ENCODE assay signal across 9 mouse cellular contexts in genomic region chr3:53033448-53033847, GRCm38 (mm10). TPM values are rescaled to one million over a fixed set of nuclear protein-coding genes. Genes with fewer than 3 reads are reported as not detected.
DNase-seq lines count a peak whose midpoint lies in the region; ATAC-seq and TF ChIP-seq lines count a peak whose summit lies in the region.
"Had no signal": no experiment of that assay in that cellular context is flagged by ENCODE, and none has a peak within 500 bp of the region (broad histone marks: within the 10 kb centered on the region; RNA-seq: fewer than 3 reads in every experiment).

No protein-coding gene starts in this region.

- no peak overlapping the region for H3ac ChIP-seq in C2C12 (ENCODE audit: control insufficient read depth, insufficient read length, low read depth)

- no peak overlapping the region for H3K4me2 ChIP-seq in hindbrain, embryonic 16.5 days (ENCODE audit: low read length)
- H3K4me2 ChIP-seq: limb, embryonic 12.5 days had no signal

- DNase-seq in hindbrain, embryonic 10.5 days (ENCODE audit: low spot score), result peak; percentile 41
- DNase-seq in adipocyte (ENCODE audit: low spot score), result peak; percentile 44
- peak; percentile 55 for DNase-seq in limb, embryonic 10.5 days (ENCODE audit: low spot score)
- DNase-seq in adrenal gland, postnatal 4 days (ENCODE audit: low spot score in 2 of 2), result no peak
- DNase-seq in spleen, postnatal 10 days (ENCODE audit: low spot score in 2 of 2), result no peak

- no peak overlapping the region for H3K9ac ChIP-seq in hindbrain, embryonic 16.5 days (ENCODE audit: low read depth, low read length)
- H3K9ac ChIP-seq: limb, embryonic 12.5 days had no signal

- WGBS in hindbrain, embryonic 10.5 days, result 19% methylated on average over 3 of the region's 3 CpGs
- 21% methylated on average over 3 of the region's 3 CpGs for WGBS in hindbrain, embryonic 16.5 days
- 25% methylated on average over 3 of the region's 3 CpGs for WGBS in limb, embryonic 10.5 days

- no peak overlapping the region for H3K27ac ChIP-seq in hindbrain, embryonic 10.5 days
- no peak overlapping the region for H3K27ac ChIP-seq in hindbrain, embryonic 16.5 days (ENCODE audit: low read depth, low read length)
- H3K27ac ChIP-seq in limb, embryonic 10.5 days, result no peak overlapping the region
- H3K27ac ChIP-seq: limb, embryonic 12.5 days had no signal

- 0 out of 2 replicates have a peak, but pooled peaks cover 6% of the 10 kb centered on the region for H3K4me1 ChIP-seq in hindbrain, embryonic 10.5 days (replicated peaks)
- H3K4me1 ChIP-seq in hindbrain, embryonic 16.5 days (ENCODE audit: control insufficient read depth, insufficient read depth, low read depth, low read length), result no peaks in the 10 kb centered on the region
- H3K4me1 ChIP-seq in limb, embryonic 10.5 days, result peaks cover 20% of the 10 kb centered on the region; the same call in 1 of the 2 replicates

- peak; percentile 41 for TF ChIP-seq CTCF in C2C12 (IDR thresholded peaks at IDR 0.05; ENCODE audit: control insufficient read depth, insufficient read depth, insufficient read length)

- peaks cover 8% of the 10 kb centered on the region for H3K27me3 ChIP-seq in hindbrain, embryonic 10.5 days (ENCODE audit: insufficient read depth, poor library complexity, severe bottlenecking)
- H3K27me3 ChIP-seq in hindbrain, embryonic 16.5 days (replicated peaks; ENCODE audit: control insufficient read depth, insufficient read depth, low read length), result no peaks in the 10 kb centered on the region; the same call in 1 of the 2 replicates
- no peaks in the 10 kb centered on the region for H3K27me3 ChIP-seq in C2C12 (ENCODE audit: control insufficient read depth, insufficient read depth, insufficient read length)
- H3K27me3 ChIP-seq in limb, embryonic 10.5 days (ENCODE audit: low read depth, poor library complexity, severe bottlenecking), result peaks cover 5% of the 10 kb centered on the region; the same call in 1 of the 2 replicates

- H3K79me3 ChIP-seq in C2C12 (ENCODE audit: low read depth), result no peaks in the 10 kb centered on the region

- no peaks in the 10 kb centered on the region for H3K36me3 ChIP-seq in hindbrain, embryonic 10.5 days
- no peaks in the 10 kb centered on the region for H3K36me3 ChIP-seq in hindbrain, embryonic 16.5 days (ENCODE audit: control insufficient read depth, insufficient read depth, low read length)
- no peaks in the 10 kb centered on the region for H3K36me3 ChIP-seq in C2C12 (ENCODE audit: control insufficient read depth, insufficient read depth)
- no peaks in the 10 kb centered on the region for H3K36me3 ChIP-seq in limb, embryonic 10.5 days
- H3K36me3 ChIP-seq: limb, embryonic 12.5 days had no signal

- no peaks in the 10 kb centered on the region for H3K79me2 ChIP-seq in C2C12 (ENCODE audit: control insufficient read depth, insufficient read depth)

- ATAC-seq in hindbrain, embryonic 16.5 days, result no peak
- ATAC-seq in inflammation-experienced regulatory T-cells, adult 6 months, result no peak

- no peak overlapping the region for H3K4me3 ChIP-seq in hindbrain, embryonic 10.5 days
- no peak overlapping the region for H3K4me3 ChIP-seq in hindbrain, embryonic 16.5 days (ENCODE audit: low read length)
- H3K4me3 ChIP-seq in C2C12 (ENCODE audit: insufficient read depth, poor library complexity, severe bottlenecking), result no peak overlapping the region
- H3K4me3 ChIP-seq in limb, embryonic 10.5 days, result no peak overlapping the region
- H3K4me3 ChIP-seq: limb, embryonic 12.5 days had no signal

- H3K9me3 ChIP-seq in hindbrain, embryonic 10.5 days, result no peaks in the 10 kb centered on the region
- no peaks in the 10 kb centered on the region for H3K9me3 ChIP-seq in hindbrain, embryonic 16.5 days (ENCODE audit: control insufficient read depth, low read length)
- H3K9me3 ChIP-seq in limb, embryonic 10.5 days (replicated peaks), result no peaks in the 10 kb centered on the region
- H3K9me3 ChIP-seq: limb, embryonic 12.5 days had no signal

TF ChIP-seq in C2C12, 6 proteins besides CTCF, POLR2A, EP300 and RAD21:
- TF ChIP-seq FOSL1 (IDR thresholded peaks at IDR 0.05; ENCODE audit: insufficient read depth, low read length, poor library complexity, severe bottlenecking), result no peak
- no peak for TF ChIP-seq USF1 (IDR thresholded peaks at IDR 0.05; ENCODE audit: low read depth)
- no peak for TF ChIP-seq CEBPB (IDR thresholded peaks at IDR 0.05; ENCODE audit: low read depth)
- TF ChIP-seq MAX (IDR thresholded peaks at IDR 0.05), result no peak

RNA-seq across cellular contexts. Expression of gene Lhfp, which starts 7.9 kb away (rescaled TPM):
- polyA plus RNA-seq in hindbrain, embryonic 10.5 days (2016; fragmentation: Nextera tagmentation; extraction: Ambion mirVana), result 51.6 and 57.0 TPM in 2 replicates
- polyA plus RNA-seq in hindbrain, embryonic 16.5 days (2015; fragmentation: Nextera tagmentation; extraction: Ambion mirVana), result 64.1 and 70.1 TPM in 2 replicates
- 33.0 TPM for polyA plus RNA-seq in C2C12 (2012; fragmentation: generic; extraction: Trizol)
- 61.8 and 90.1 TPM in 2 replicates for polyA plus RNA-seq in limb, embryonic 10.5 days (2016; fragmentation: Nextera tagmentation; extraction: Ambion mirVana)
- polyA plus RNA-seq in inflammation-experienced regulatory T-cells, adult 6 months (2017; shearing (Covaris generic)), result not detected
- total RNA-seq in adrenal gland, postnatal 4 days (2021), result 10 to 100 TPM; 38.3 to 40.6 TPM

RNA-seq across cellular contexts. Expression of gene Cog6, which starts 16.4 kb away (rescaled TPM):
- 39.3 and 39.9 TPM in 2 replicates for polyA plus RNA-seq in hindbrain, embryonic 10.5 days (2016; fragmentation: Nextera tagmentation; extraction: Ambion mirVana)
- polyA plus RNA-seq in hindbrain, embryonic 16.5 days (2015; fragmentation: Nextera tagmentation; extraction: Ambion mirVana), result 45.8 and 50.6 TPM in 2 replicates
- 10.0 TPM for polyA plus RNA-seq in C2C12 (2012; fragmentation: generic; extraction: Trizol)
- 36.4 and 46.3 TPM in 2 replicates for polyA plus RNA-seq in limb, embryonic 10.5 days (2016; fragmentation: Nextera tagmentation; extraction: Ambion mirVana)
- 10 to 100 TPM; 18.9 to 23.4 (median 20.0) TPM for polyA plus RNA-seq in inflammation-experienced regulatory T-cells, adult 6 months (2017; shearing (Covaris generic))
- 10 to 100 TPM; 32.2 to 33.8 TPM for total RNA-seq in adrenal gland, postnatal 4 days (2021)

Comparison
In these comparisons a context has a peak if more than half of its experiments do, and no peak if none do; other contexts are left out.
1. DNase-seq: peak in hindbrain, embryonic 10.5 days (single experiment), adipocyte (single experiment) and limb, embryonic 10.5 days (single experiment); none in adrenal gland, postnatal 4 days (0 of 2) and spleen, postnatal 10 days (0 of 2).
2. RNA of gene Lhfp, which starts 7.9 kb away (polyA plus RNA-seq): 61.8 to 90.1 TPM in limb, embryonic 10.5 days, 64.1 to 70.1 TPM in hindbrain, embryonic 16.5 days, 51.6 to 57.0 TPM in hindbrain, embryonic 10.5 days and 33.0 TPM in C2C12 (single experiment); not detected in inflammation-experienced regulatory T-cells, adult 6 months; every median in the first group is over 10 times any median in the second.